ENCODE assay signal across 26 mouse cellular contexts in genomic region chr2:29391996-29392395, GRCm38 (mm10). TPM values are rescaled to one million over a fixed set of nuclear protein-coding genes. Genes with fewer than 3 reads are reported as not detected.
A peak's percentile ranks its signal among the peaks of the same experiment; 100 is the strongest.
DNase-seq lines count a peak whose midpoint lies in the region; ATAC-seq and TF ChIP-seq lines count a peak whose summit lies in the region.
"Had no signal": no experiment of that assay in that cellular context is flagged by ENCODE, and none has a peak within 500 bp of the region (broad histone marks: within the 10 kb centered on the region; RNA-seq: fewer than 3 reads in every experiment).

No protein-coding gene starts in this region.

- DNase-seq in 3T3-L1 (ENCODE audit: low read depth, low spot score) (peak; percentile 47), A20 (ENCODE audit: low read depth, low spot score) (peak; percentile 30), MEL (ENCODE audit: low read depth, low spot score) (no peak)
- no peak for DNase-seq in Muller cell, postnatal 12 days (ENCODE audit: inconsistent ontology term)
- DNase-seq: adrenal gland, postnatal 10 days; adrenal gland, postnatal 36 days; B cell, adult 2 months; cerebellum, adult 18-20 months; cerebellum, adult 9-10 months; cerebellum, postnatal 14 days; forebrain, postnatal 0 days; gastrocnemius, postnatal 36 days; heart, adult 2 months; heart, postnatal 14 days; heart, postnatal 4 days had no signal

- no peak for TF ChIP-seq CTCF in MEL (IDR thresholded peaks at IDR 0.05 in 2 of 3, conservative IDR thresholded peaks at IDR 0.05 in 1 of 3; ENCODE audit: control insufficient read depth in 1 of 3, insufficient read depth in 1 of 3, low read depth in 2 of 3, low read length in 3 of 3, poor library complexity in 1 of 3, severe bottlenecking in 1 of 3)

- no peak overlapping the region for H3K9ac ChIP-seq in MEL (ENCODE audit: control insufficient read depth, low read depth, low read length, poor library complexity, severe bottlenecking)
- no peak overlapping the region for H3K9ac ChIP-seq in forebrain, embryonic 13.5 days
- H3K9ac ChIP-seq: forebrain, postnatal 0 days; heart, embryonic 13.5 days; hindbrain, embryonic 14.5 days had no signal

- no peak overlapping the region for H3K4me2 ChIP-seq in forebrain, embryonic 13.5 days
- H3K4me2 ChIP-seq: heart, embryonic 13.5 days; hindbrain, embryonic 14.5 days had no signal

- no peak for TF ChIP-seq POLR2A in MEL (IDR thresholded peaks at IDR 0.05; ENCODE audit: control insufficient read depth in 1 of 2, insufficient read depth in 1 of 2, low read depth in 1 of 2, low read length in 2 of 2, poor library complexity in 1 of 2)

- ATAC-seq in megakaryocyte progenitor cell, adult 5-6 weeks (replicated peaks; ENCODE audit: poor library complexity): no peak
- no peak for ATAC-seq in forebrain, embryonic 13.5 days
- ATAC-seq: forebrain, embryonic 14.5 days; forebrain, postnatal 0 days; hindbrain, postnatal 0 days; inflammation-experienced regulatory T-cells, adult 6 months; intestine, embryonic 16.5 days; Patski had no signal

- H3K27ac ChIP-seq in MEL (ENCODE audit: control insufficient read depth, low read depth, low read length): no peak overlapping the region
- H3K27ac ChIP-seq in forebrain, embryonic 13.5 days: no peak overlapping the region
- H3K27ac ChIP-seq: forebrain, embryonic 10.5 days; heart, adult 2 months; heart, embryonic 10.5 days; heart, embryonic 13.5 days; hindbrain, embryonic 14.5 days; hindbrain, postnatal 0 days had no signal

- no peak for TF ChIP-seq RAD21 in MEL (IDR thresholded peaks at IDR 0.05; ENCODE audit: low read depth, low read length)

- no peaks in the 10 kb centered on the region for H3K27me3 ChIP-seq in MEL (ENCODE audit: control insufficient read depth in 1 of 2, insufficient read depth in 2 of 2, low read length in 2 of 2)
- H3K27me3 ChIP-seq in forebrain, embryonic 13.5 days: no peaks in the 10 kb centered on the region
- H3K27me3 ChIP-seq: heart, embryonic 13.5 days; Patski had no signal

- H3K36me3 ChIP-seq in MEL (ENCODE audit: control insufficient read depth in 1 of 2, insufficient read depth in 2 of 2, low read length in 2 of 2): peaks cover 0 to 7% of the 10 kb centered on the region in 2 experiments; a peak in 2 of 4 replicates
- no peaks in the 10 kb centered on the region for H3K36me3 ChIP-seq in forebrain, embryonic 13.5 days (ENCODE audit: poor library complexity, severe bottlenecking)
- H3K36me3 ChIP-seq: forebrain, embryonic 10.5 days; heart, embryonic 10.5 days; heart, embryonic 13.5 days had no signal

- H3K79me2 ChIP-seq in MEL (ENCODE audit: control insufficient read depth, insufficient read depth, low read length, poor library complexity): no peaks in the 10 kb centered on the region

- no peak for TF ChIP-seq EP300 in MEL (IDR thresholded peaks at IDR 0.05; ENCODE audit: low read depth in 1 of 2, low read length in 2 of 2)

- peaks cover 8 to 14% of the 10 kb centered on the region in 2 experiments for H3K4me1 ChIP-seq in MEL (ENCODE audit: control insufficient read depth in 1 of 2, insufficient read depth in 2 of 2, low read length in 2 of 2)
- H3K4me1 ChIP-seq in forebrain, embryonic 13.5 days: peaks cover 37% of the 10 kb centered on the region

- no peak overlapping the region for H3K4me3 ChIP-seq in MEL (ENCODE audit: control insufficient read depth in 1 of 2, insufficient read depth in 1 of 2, low read depth in 2 of 2, low read length in 2 of 2)
- no peak overlapping the region for H3K4me3 ChIP-seq in forebrain, embryonic 13.5 days
- H3K4me3 ChIP-seq: forebrain, embryonic 10.5 days; heart, adult 2 months; heart, embryonic 10.5 days; heart, embryonic 13.5 days had no signal

- 93% methylated on average over 1 of the region's 1 CpGs for whole genome bisulfite sequencing in forebrain, embryonic 13.5 days

- no peaks in the 10 kb centered on the region for H3K9me3 ChIP-seq in MEL (replicated peaks; ENCODE audit: insufficient read depth, low read length)
- no peaks in the 10 kb centered on the region for H3K9me3 ChIP-seq in forebrain, embryonic 13.5 days (replicated peaks)
- H3K9me3 ChIP-seq: forebrain, embryonic 10.5 days; heart, embryonic 10.5 days; heart, embryonic 13.5 days had no signal

TF ChIP-seq in MEL, 35 proteins besides CTCF, POLR2A, EP300 and RAD21:
- TF ChIP-seq E2F4 (IDR thresholded peaks at IDR 0.05; ENCODE audit: borderline replicate concordance, low read depth, low read length): no peak
- no peak for TF ChIP-seq MYC (IDR thresholded peaks at IDR 0.05; ENCODE audit: low read depth, low read length)
- peak; percentile 83 for TF ChIP-seq MAFK (IDR thresholded peaks at IDR 0.05; ENCODE audit: borderline replicate concordance, low read depth, low read length)

RNA-seq across cellular contexts. Expression of gene Med27, which starts 45.4 kb away (rescaled TPM):
- total RNA-seq in MEL (2012; rRNA removed): 43.5 and 46.9 TPM in 2 replicates
- polyA plus RNA-seq in MEL (2012; ENCODE audit: insufficient read depth in 1 of 2, insufficient read length in 2 of 2, low read depth in 1 of 2, low replicate concordance in 2 of 2, missing spikeins in 1 of 2): 10 to 100 TPM in 1 of 2 experiments, not detected in 1; 46.3 TPM
- 35.1 and 40.7 TPM in 2 replicates for total RNA-seq in megakaryocyte progenitor cell, adult 5-6 weeks (2015)
- total RNA-seq in megakaryocyte progenitor cell, adult 5-6 weeks (2017): 15.5 and 22.0 TPM in 2 replicates
- 98.0 and 100 TPM in 2 replicates for polyA plus RNA-seq in forebrain, embryonic 13.5 days (2015; fragmentation: Nextera tagmentation; extraction: Ambion mirVana)

Comparison
In these comparisons a context has a peak if more than half of its experiments do, and no peak if none do; other contexts are left out.
1. DNase-seq: peak in 3T3-L1 (single experiment) and A20 (single experiment); none in MEL (single experiment) and Muller cell, postnatal 12 days (single experiment).